Mouse (Mus musculus): ENCODE measurements around the gene Kin.

DNA sequence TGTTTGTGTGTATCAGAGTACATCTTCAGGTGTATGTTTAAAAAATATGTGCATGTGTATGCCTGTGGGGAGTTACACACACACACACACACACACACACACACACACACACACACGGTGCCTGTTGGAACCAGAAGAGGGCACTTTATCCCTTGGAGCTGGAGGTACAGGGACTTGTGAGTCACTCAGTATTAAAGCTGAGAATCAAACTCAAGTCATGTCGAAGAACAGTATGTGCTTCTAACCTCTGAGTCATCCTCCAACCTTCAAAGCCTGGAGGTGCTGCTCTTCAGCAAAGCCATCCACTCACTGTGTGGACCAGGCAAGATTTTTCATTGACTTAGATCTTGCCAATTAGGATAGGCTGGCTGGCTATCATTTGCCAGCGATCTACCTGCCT, 41.4 kb downstream of the Kin start:
- TF ChIP-seq POLR2A (IDR thresholded peaks at IDR 0.05; ENCODE audit: extremely low read depth, insufficient read depth, low read length) (no peak), CTCF (IDR thresholded peaks at IDR 0.05; ENCODE audit: extremely low read depth, insufficient read depth, low read length) (no peak)
